Mouse (Mus musculus) stomach, embryonic 15.5 days (tissue): Measurements from ENCODE around the gene Rpl23a. TPM values are rescaled to one million over a fixed set of nuclear protein-coding genes. Genes with fewer than 3 reads are reported as not detected.

Experiments used
- ATAC-seq: fragments of 200-750 bp; cut with Nextera tagmentation; 2 replicates; pipeline ENCODE4 v1.8.0; 2017; ENCODE audit warnings: low read depth, moderate number of reproducible peaks, moderate TSS enrichment; ENCODE audit not compliant: insufficient read depth, low FRiP score
- H3K27ac ChIP-seq: fragments of 300-500 bp; sonication (generic); 2 replicates; pipeline ENCODE4 v1.5.1; 2015; ENCODE audit warnings: mild to moderate bottlenecking, inconsistent platforms
- H3K27me3 ChIP-seq: fragments of 300-500 bp; sonication (generic); replicated peaks from 2 replicates; pipeline ENCODE4 v1.6.1; 2015; ENCODE audit warnings: inconsistent platforms
- H3K36me3 ChIP-seq: fragments of 300-500 bp; sonication (generic); 2 replicates; pipeline ENCODE4 v1.6.1; 2015; ENCODE audit warnings: inconsistent platforms
- H3K4me1 ChIP-seq: fragments of 300-500 bp; sonication (generic); 2 replicates; pipeline ENCODE4 v1.6.1; 2015; ENCODE audit warnings: inconsistent platforms
- H3K4me2 ChIP-seq: fragments of 300-500 bp; sonication (generic); 2 replicates; pipeline ENCODE4 v1.6.1; 2015; ENCODE audit warnings: mild to moderate bottlenecking, inconsistent platforms
- H3K4me3 ChIP-seq: fragments of 300-500 bp; sonication (generic); replicated peaks from 2 replicates; pipeline ENCODE4 v1.5.1; 2015; ENCODE audit warnings: inconsistent platforms
- H3K9ac ChIP-seq: fragments of 300-500 bp; sonication (generic); 2 replicates; pipeline ENCODE4 v1.6.1; 2015; ENCODE audit warnings: inconsistent platforms
- H3K9me3 ChIP-seq: fragments of 300-500 bp; sonication (generic); 2 replicates; pipeline ENCODE4 v1.6.1; 2016; ENCODE audit warnings: inconsistent platforms
- WGBS: fragments of 180-500 bp; shearing (Covaris S2); methylation state at CpG from one replicate; pipeline ENCODE4 v1.1.7; 2015; 5-methylcytosine and 5-hydroxymethylcytosine counted together
- polyA plus RNA-seq: library from polyadenylated mRNA; unstranded; fragments of >200 nt; fragmentation: Nextera tagmentation; extraction: Ambion mirVana; gene quantifications from 2 replicates; pipeline ENCODE4 v1.2.1, GENCODE M21; 2015

Gene Rpl23a
- polyA plus RNA-seq, 1 experiment from 2014 or later = 1,236 TPM

GRCm38 (mm10) chr11:78163681-78164603 is 19.4 kb downstream of the Rpl23a start:
- Histone ChIP-seq H3K27me3 (no peaks in the 10 kb centered on the region), H3K4me3 (peak overlapping the region; percentile 77), H3K4me1 (peaks cover 45% of the 10 kb centered on the region), H3K9ac (peak overlapping the region; percentile 85), H3K36me3 (peaks cover 30% of the 10 kb centered on the region), H3K4me2 (peak overlapping the region; percentile 79), H3K27ac (peak overlapping the region; percentile 96), H3K9me3 (no peaks in the 10 kb centered on the region)
- peak; percentile 51 for ATAC-seq
- WGBS = 1% methylated on average over 22 of the region's 22 CpGs

GRCm38 (mm10) chr11:78163045-78163444 is 20.3 kb downstream of the Rpl23a start:
- no peak for ATAC-seq
- Histone ChIP-seq H3K4me1 (peaks cover 45% of the 10 kb centered on the region), H3K9ac (peak overlapping the region; percentile 85; the same call in 1 of the 2 replicates), H3K4me3 (peak overlapping the region; percentile 77), H3K36me3 (peaks cover 39% of the 10 kb centered on the region), H3K27ac (peak overlapping the region; percentile 96), H3K27me3 (no peaks in the 10 kb centered on the region), H3K4me2 (peak overlapping the region; percentile 79), H3K9me3 (no peaks in the 10 kb centered on the region)
- WGBS = 67% methylated on average over 2 of the region's 2 CpGs

GRCm38 (mm10) chr11:78162504-78162903 is 20.9 kb downstream of the Rpl23a start:
- peak overlapping the region; percentile 79 for H3K4me2 ChIP-seq
- WGBS = 54% methylated on average over 6 of the region's 6 CpGs
- no peaks in the 10 kb centered on the region for H3K27me3 ChIP-seq
- H3K36me3 ChIP-seq = peaks cover 45% of the 10 kb centered on the region
- peak overlapping the region; percentile 77; the same call in 1 of the 2 replicates for H3K4me3 ChIP-seq
- no peak overlapping the region for H3K9ac ChIP-seq
- no peak for ATAC-seq
- H3K27ac ChIP-seq = 0 out of 2 replicates have a peak overlapping the region, but pooled peaks have one; percentile 96
- H3K9me3 ChIP-seq = no peaks in the 10 kb centered on the region
- H3K4me1 ChIP-seq = peaks cover 45% of the 10 kb centered on the region

GRCm38 (mm10) chr11:78161968-78162367 is 21.4 kb downstream of the Rpl23a start:
- no peak for ATAC-seq
- no peak overlapping the region; the same call in 1 of the 2 replicates for H3K9ac ChIP-seq
- H3K27ac ChIP-seq = 0 out of 2 replicates have a peak overlapping the region, but pooled peaks have one; percentile 64
- H3K9me3 ChIP-seq = no peaks in the 10 kb centered on the region
- H3K36me3 ChIP-seq = peaks cover 47% of the 10 kb centered on the region
- peak overlapping the region; percentile 79 for H3K4me2 ChIP-seq
- no peak overlapping the region for H3K4me3 ChIP-seq
- H3K4me1 ChIP-seq = peaks cover 45% of the 10 kb centered on the region
- 52% methylated on average over 4 of the region's 4 CpGs for WGBS
- no peaks in the 10 kb centered on the region for H3K27me3 ChIP-seq

- WGBS = 88% methylated on average over 14 of the region's 14 CpGs
- H3K4me3 ChIP-seq = no peak overlapping the region
- H3K27me3 ChIP-seq = no peaks in the 10 kb centered on the region
- no peaks in the 10 kb centered on the region for H3K9me3 ChIP-seq
- H3K36me3 ChIP-seq = peaks cover 50% of the 10 kb centered on the region
- H3K4me2 ChIP-seq = no peak overlapping the region
- H3K27ac ChIP-seq = no peak overlapping the region
- peaks cover 37% of the 10 kb centered on the region for H3K4me1 ChIP-seq
- no peak for ATAC-seq
- H3K9ac ChIP-seq = no peak overlapping the region
Observed at GRCm38 (mm10) chr11:78161169-78161568, 22.2 kb downstream of the Rpl23a start.

GRCm38 (mm10) chr11:78160675-78161074 is 22.7 kb downstream of the Rpl23a start:
- WGBS = 88% methylated on average over 3 of the region's 3 CpGs
- ATAC-seq = no peak

GRCm38 (mm10) chr11:78160171-78160570 is 23.2 kb downstream of the Rpl23a start:
- no peak overlapping the region for H3K4me2 ChIP-seq
- ATAC-seq = no peak
- peaks cover 31% of the 10 kb centered on the region for H3K4me1 ChIP-seq
- no peaks in the 10 kb centered on the region for H3K27me3 ChIP-seq
- H3K9me3 ChIP-seq = no peaks in the 10 kb centered on the region
- peaks cover 57% of the 10 kb centered on the region for H3K36me3 ChIP-seq
- H3K27ac ChIP-seq = no peak overlapping the region
- H3K4me3 ChIP-seq = no peak overlapping the region
- no peak overlapping the region for H3K9ac ChIP-seq
- 79% methylated on average over 18 of the region's 18 CpGs for WGBS

More at GRCm38 (mm10) chr11:78160675-78161074, 22.7 kb downstream of the Rpl23a start:
- no peak overlapping the region for H3K9ac ChIP-seq
- H3K27me3 ChIP-seq = no peaks in the 10 kb centered on the region
- no peak overlapping the region for H3K27ac ChIP-seq
- H3K4me3 ChIP-seq = no peak overlapping the region
- peaks cover 32% of the 10 kb centered on the region for H3K4me1 ChIP-seq
- no peaks in the 10 kb centered on the region for H3K9me3 ChIP-seq
- peaks cover 55% of the 10 kb centered on the region for H3K36me3 ChIP-seq
- H3K4me2 ChIP-seq = no peak overlapping the region

GRCm38 (mm10) chr11:78159557-78159956 is 23.8 kb downstream of the Rpl23a start:
- 75% methylated on average over 7 of the region's 7 CpGs for WGBS
- Histone ChIP-seq H3K27ac (no peak overlapping the region), H3K4me2 (no peak overlapping the region), H3K9me3 (no peaks in the 10 kb centered on the region), H3K4me1 (peaks cover 31% of the 10 kb centered on the region), H3K36me3 (peaks cover 63% of the 10 kb centered on the region), H3K27me3 (no peaks in the 10 kb centered on the region), H3K9ac (no peak overlapping the region), H3K4me3 (no peak overlapping the region)
- ATAC-seq = no peak

- Histone ChIP-seq H3K36me3 (peaks cover 68% of the 10 kb centered on the region), H3K4me2 (no peak overlapping the region), H3K27me3 (no peaks in the 10 kb centered on the region), H3K4me1 (peaks cover 31% of the 10 kb centered on the region), H3K9me3 (no peaks in the 10 kb centered on the region), H3K9ac (no peak overlapping the region), H3K4me3 (no peak overlapping the region), H3K27ac (no peak overlapping the region)
- 19% methylated on average over 2 of the region's 2 CpGs for WGBS
- ATAC-seq = 0 out of 2 replicates have a peak, but pooled peaks have one; percentile 34
Observed at GRCm38 (mm10) chr11:78159096-78159495, 24.3 kb downstream of the Rpl23a start.

- Histone ChIP-seq H3K27ac (no peak overlapping the region), H3K9ac (no peak overlapping the region), H3K27me3 (no peaks in the 10 kb centered on the region), H3K36me3 (peaks cover 62% of the 10 kb centered on the region), H3K4me1 (peaks cover 20% of the 10 kb centered on the region), H3K4me3 (no peak overlapping the region), H3K4me2 (no peak overlapping the region), H3K9me3 (no peaks in the 10 kb centered on the region)
- WGBS = 75% methylated on average over 6 of the region's 6 CpGs
- no peak for ATAC-seq
Observed at GRCm38 (mm10) chr11:78156156-78156699, 27.2 kb downstream of the Rpl23a start.

- Histone ChIP-seq H3K27ac (no peak overlapping the region), H3K9ac (no peak overlapping the region), H3K4me3 (no peak overlapping the region), H3K9me3 (no peaks in the 10 kb centered on the region), H3K4me2 (no peak overlapping the region), H3K36me3 (peaks cover 62% of the 10 kb centered on the region), H3K27me3 (no peaks in the 10 kb centered on the region), H3K4me1 (peaks cover 17% of the 10 kb centered on the region)
- no peak for ATAC-seq
- 81% methylated on average over 5 of the region's 5 CpGs for WGBS
Observed at GRCm38 (mm10) chr11:78155674-78156073, 27.7 kb downstream of the Rpl23a start.

GRCm38 (mm10) chr11:78153778-78154177 is 29.6 kb downstream of the Rpl23a start:
- Histone ChIP-seq H3K4me2 (no peak overlapping the region), H3K4me1 (peaks cover 8% of the 10 kb centered on the region; the same call in 1 of the 2 replicates), H3K4me3 (no peak overlapping the region), H3K9me3 (no peaks in the 10 kb centered on the region), H3K27ac (peak overlapping the region; percentile 73; the same call in 1 of the 2 replicates), H3K36me3 (peaks cover 52% of the 10 kb centered on the region), H3K27me3 (no peaks in the 10 kb centered on the region), H3K9ac (no peak overlapping the region)
- no peak for ATAC-seq
- 81% methylated on average over 13 of the region's 13 CpGs for WGBS
